Mouse (Mus musculus) bone marrow, adult 2 months (tissue): ENCODE measurements around the gene Icam1.

Experiments used
- CTCF ChIP-seq: fragments of 200-500 bp; IDR thresholded peaks from 2 replicates; pipeline ENCODE4 v1.5.1; 2011; ENCODE audit warnings: low read length, control low read depth; ENCODE audit not compliant: control insufficient read depth, insufficient read depth
- POLR2A ChIP-seq: fragments of 200-500 bp; IDR thresholded peaks from 2 replicates; pipeline ENCODE4 v1.6.1; 2011; ENCODE audit warnings: low read depth, mild to moderate bottlenecking, control low read depth, low read length, borderline replicate concordance; ENCODE audit not compliant: control insufficient read depth

DNA sequence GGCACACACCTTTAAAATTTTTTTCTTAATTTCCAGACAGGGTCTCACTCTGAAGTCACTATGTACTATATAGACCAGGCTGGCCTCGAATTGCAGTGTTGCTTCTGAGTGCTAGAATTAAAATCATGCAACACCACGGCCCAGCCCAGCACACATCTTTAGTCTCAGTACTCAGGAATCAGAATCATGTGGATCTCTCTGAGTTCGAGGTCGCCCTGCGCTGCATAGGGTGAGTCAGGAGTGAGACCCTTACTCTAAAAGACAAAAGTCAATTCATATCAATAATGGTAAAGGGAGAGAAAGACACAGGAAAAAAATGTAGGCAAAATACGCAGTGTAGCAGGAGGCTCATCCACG is 13.5 kb upstream of the Icam1 start:
- TF ChIP-seq CTCF (no peak), POLR2A (no peak)
